Mouse (Mus musculus) lung, postnatal 0 days (tissue): ENCODE measurements around the gene Tgfbr1. TPM values are rescaled to one million over a fixed set of nuclear protein-coding genes. Genes with fewer than 3 reads are reported as not detected.
A peak's percentile ranks its signal among the peaks of the same experiment; 100 is the strongest.

Source experiments
- ATAC-seq: fragments of 200-750 bp; cut with Nextera tagmentation; 2 replicates; pipeline ENCODE4 v1.8.0; 2017; ENCODE audit warnings: moderate library complexity
- DNase-seq: peaks from one replicate; pipeline ENCODE4 v3.0.0-alpha.2; 2016; ENCODE audit warnings: low spot score
- H3K27ac ChIP-seq: fragments of 300-500 bp; sonication (generic); 2 replicates; pipeline ENCODE4 v1.5.1; 2014; ENCODE audit warnings: antibody characterized with exemption, mild to moderate bottlenecking, low read length, mixed read lengths
- H3K27me3 ChIP-seq: fragments of 300-500 bp; sonication (generic); replicated peaks from 2 replicates; pipeline ENCODE4 v1.6.1; 2014; ENCODE audit warnings: low read length, mixed read lengths; ENCODE audit not compliant: insufficient read depth
- H3K36me3 ChIP-seq: fragments of 300-500 bp; sonication (generic); 2 replicates; pipeline ENCODE4 v1.6.1; 2014; ENCODE audit warnings: low read length, mixed read lengths; ENCODE audit not compliant: insufficient read depth
- H3K4me1 ChIP-seq: fragments of 300-500 bp; sonication (generic); 2 replicates; pipeline ENCODE4 v1.6.1; 2014; ENCODE audit warnings: antibody characterized with exemption, low read depth, low read length, mixed read lengths; ENCODE audit not compliant: insufficient read depth
- H3K4me2 ChIP-seq: fragments of 300-500 bp; sonication (generic); replicated peaks from 2 replicates; pipeline ENCODE4 v1.6.1; 2014; ENCODE audit warnings: low read depth, mild to moderate bottlenecking, low read length, moderate library complexity, mixed read lengths
- H3K4me3 ChIP-seq: fragments of 300-500 bp; sonication (generic); 2 replicates; pipeline ENCODE4 v1.5.1; 2014; ENCODE audit warnings: low read depth, low read length
- H3K9ac ChIP-seq: fragments of 300-500 bp; sonication (generic); replicated peaks from 2 replicates; pipeline ENCODE4 v1.6.1; 2014; ENCODE audit warnings: low read depth, mild to moderate bottlenecking
- H3K9me3 ChIP-seq: fragments of 300-500 bp; sonication (generic); 2 replicates; pipeline ENCODE4 v1.6.1; 2016; ENCODE audit warnings: low read length, mixed read lengths
- CTCF ChIP-seq: IDR thresholded peaks from 2 replicates; pipeline ENCODE4 v1.5.1; 2016; ENCODE audit warnings: antibody characterized with exemption, mild to moderate bottlenecking
- EP300 ChIP-seq: IDR thresholded peaks from 2 replicates; pipeline ENCODE4 v1.6.1; 2016; ENCODE audit warnings: antibody characterized with exemption, mild to moderate bottlenecking, control low read depth
- WGBS: fragments of 180-500 bp; shearing (Covaris S2); extraction: QIAGEN DNeasy Blood & Tissue Kit; methylation state at CpG from one replicate; pipeline ENCODE4 v1.1.7; 2014; 5-methylcytosine and 5-hydroxymethylcytosine counted together
- polyA plus RNA-seq: library from polyadenylated mRNA; unstranded; fragments of >200 nt; fragmentation: Nextera tagmentation; extraction: Ambion mirVana; gene quantifications from 2 replicates; pipeline ENCODE4 v1.2.1, GENCODE M21; 2015

The Tgfbr1 gene
- polyA plus RNA-seq, 1 experiment from 2014 or later, result 12.8 TPM

DNA sequence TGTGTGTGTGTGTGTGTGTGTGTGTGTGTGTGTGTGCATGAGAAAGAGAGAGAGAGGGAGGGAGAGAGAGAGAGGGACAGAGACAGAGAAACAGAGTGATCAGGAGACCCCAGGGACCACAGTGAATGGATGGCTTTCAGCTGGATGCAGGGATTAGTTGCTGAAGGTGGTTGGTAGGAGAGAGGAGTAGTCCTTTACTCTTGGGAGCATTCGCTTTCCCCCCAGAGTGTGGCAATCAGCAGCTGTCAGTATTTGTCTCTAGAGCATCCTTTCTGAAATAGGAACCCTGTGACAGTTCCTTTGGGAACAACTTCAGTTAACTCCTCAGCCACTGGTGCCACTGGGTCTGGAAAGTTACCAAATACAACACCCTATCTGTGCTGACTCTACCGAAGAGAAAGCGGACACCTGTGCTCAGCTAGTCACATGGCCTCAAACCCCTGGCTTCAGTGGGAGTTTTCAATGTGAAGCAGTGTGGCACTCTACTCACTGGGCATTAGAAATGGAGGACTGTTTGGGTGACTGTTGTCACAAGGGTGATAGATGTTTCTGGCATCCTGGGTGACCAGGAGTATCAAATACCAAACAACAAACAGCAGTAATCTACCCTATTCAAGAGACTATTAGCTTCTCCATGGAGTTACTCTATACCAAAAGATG lies 16.0 kb upstream of the Tgfbr1 start:
- WGBS, result 55% methylated on average over 3 of the region's 3 CpGs
- Histone ChIP-seq H3K27ac (no peak overlapping the region), H3K4me2 (no peak overlapping the region), H3K4me1 (no peaks in the 10 kb centered on the region), H3K9ac (no peak overlapping the region), H3K9me3 (no peaks in the 10 kb centered on the region), H3K27me3 (no peaks in the 10 kb centered on the region), H3K4me3 (no peak overlapping the region), H3K36me3 (no peaks in the 10 kb centered on the region)
- ATAC-seq, result no peak
- DNase-seq, result no peak
- TF ChIP-seq EP300 (no peak), CTCF (no peak)

DNA sequence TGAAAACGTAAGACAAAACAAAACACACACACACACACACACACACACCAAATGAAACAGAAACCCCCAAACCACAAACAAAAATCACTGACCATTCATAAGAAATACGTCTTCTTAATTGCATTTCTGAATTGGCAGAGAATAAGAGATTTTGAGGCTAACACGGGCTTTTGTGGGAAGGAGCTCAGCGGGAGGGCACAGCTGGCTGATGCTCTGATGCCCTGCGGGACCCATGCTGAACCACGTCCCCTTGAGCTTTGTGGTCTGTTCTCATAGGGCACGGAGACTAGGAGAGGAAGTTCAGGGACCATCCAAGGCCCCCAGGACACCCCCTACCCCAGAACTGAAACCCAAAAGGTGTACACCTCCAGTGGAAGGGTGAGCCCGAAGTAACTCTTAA lies 10.4 kb upstream of the Tgfbr1 start:
- 47% methylated on average over 8 of the region's 8 CpGs for WGBS
- H3K27me3 ChIP-seq, result no peaks in the 10 kb centered on the region
- no peak overlapping the region for H3K27ac ChIP-seq
- H3K36me3 ChIP-seq, result no peaks in the 10 kb centered on the region
- no peaks in the 10 kb centered on the region for H3K9me3 ChIP-seq
- no peak overlapping the region for H3K4me3 ChIP-seq
- no peak overlapping the region for H3K9ac ChIP-seq
- TF ChIP-seq EP300, result no peak
- TF ChIP-seq CTCF, result no peak
- no peaks in the 10 kb centered on the region for H3K4me1 ChIP-seq
- no peak overlapping the region for H3K4me2 ChIP-seq
- DNase-seq (no peak), ATAC-seq (no peak)

DNA sequence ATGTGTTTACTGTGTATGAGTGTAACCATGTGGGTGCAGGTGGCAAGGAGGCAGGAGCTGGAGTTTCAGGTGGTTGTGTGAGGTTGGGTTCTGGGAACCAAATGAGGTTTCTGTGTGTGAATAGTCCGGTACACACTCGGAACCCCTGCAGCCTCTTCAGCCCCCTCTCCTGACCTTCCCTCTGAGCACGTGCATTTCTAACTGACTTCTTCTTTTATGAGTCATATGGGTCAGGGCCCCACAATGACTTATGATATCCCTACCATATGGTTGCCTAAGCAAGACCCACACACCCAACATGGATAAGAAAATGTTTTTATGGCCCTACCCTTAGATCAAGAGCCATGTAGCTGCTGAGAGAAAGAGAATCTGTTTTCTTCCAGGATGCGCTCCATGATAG lies 6.0 kb upstream of the Tgfbr1 start:
- H3K4me3 ChIP-seq, result no peak overlapping the region
- 74% methylated on average over 4 of the region's 4 CpGs for WGBS

DNA sequence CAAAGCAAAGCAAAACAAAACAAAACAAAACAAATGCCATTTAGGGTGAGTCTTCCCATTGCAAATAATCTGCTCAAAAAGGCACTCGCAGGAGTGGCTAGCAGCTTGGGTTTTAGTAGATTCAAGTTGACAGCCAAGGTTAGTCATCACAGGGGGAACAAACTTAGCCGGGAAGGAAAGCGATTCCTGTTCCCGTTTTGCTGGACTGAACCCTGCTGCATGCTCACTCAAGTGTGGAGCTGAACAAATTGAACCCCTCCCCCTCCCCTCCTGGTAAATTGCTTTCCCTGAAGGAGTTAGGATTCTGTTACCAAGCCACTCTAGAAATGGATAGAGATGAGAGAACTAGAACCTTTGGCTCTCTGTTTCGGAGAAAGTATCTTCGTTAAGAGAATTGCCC lies 3.3 kb upstream of the Tgfbr1 start:
- DNase-seq (peak; percentile 15), ATAC-seq (no peak)
- TF ChIP-seq EP300, result no peak
- no peak for TF ChIP-seq CTCF
- H3K27me3 ChIP-seq, result no peaks in the 10 kb centered on the region
- H3K4me2 ChIP-seq, result no peak overlapping the region
- no peak overlapping the region for H3K9ac ChIP-seq
- no peaks in the 10 kb centered on the region for H3K9me3 ChIP-seq
- no peak overlapping the region for H3K4me3 ChIP-seq
- no peaks in the 10 kb centered on the region for H3K36me3 ChIP-seq
- H3K4me1 ChIP-seq, result peaks cover 3% of the 10 kb centered on the region; the same call in 1 of the 2 replicates
- no peak overlapping the region for H3K27ac ChIP-seq
- 38% methylated on average over 6 of the region's 6 CpGs for WGBS

More for the DNA sequence above, 6.0 kb upstream of the Tgfbr1 start:
- no peak for DNase-seq
- Histone ChIP-seq H3K27ac (no peak overlapping the region), H3K4me1 (no peaks in the 10 kb centered on the region), H3K9me3 (no peaks in the 10 kb centered on the region), H3K9ac (no peak overlapping the region), H3K4me2 (no peak overlapping the region), H3K27me3 (no peaks in the 10 kb centered on the region), H3K36me3 (no peaks in the 10 kb centered on the region)
- ATAC-seq, result no peak
- TF ChIP-seq EP300 (no peak), CTCF (no peak)

DNA sequence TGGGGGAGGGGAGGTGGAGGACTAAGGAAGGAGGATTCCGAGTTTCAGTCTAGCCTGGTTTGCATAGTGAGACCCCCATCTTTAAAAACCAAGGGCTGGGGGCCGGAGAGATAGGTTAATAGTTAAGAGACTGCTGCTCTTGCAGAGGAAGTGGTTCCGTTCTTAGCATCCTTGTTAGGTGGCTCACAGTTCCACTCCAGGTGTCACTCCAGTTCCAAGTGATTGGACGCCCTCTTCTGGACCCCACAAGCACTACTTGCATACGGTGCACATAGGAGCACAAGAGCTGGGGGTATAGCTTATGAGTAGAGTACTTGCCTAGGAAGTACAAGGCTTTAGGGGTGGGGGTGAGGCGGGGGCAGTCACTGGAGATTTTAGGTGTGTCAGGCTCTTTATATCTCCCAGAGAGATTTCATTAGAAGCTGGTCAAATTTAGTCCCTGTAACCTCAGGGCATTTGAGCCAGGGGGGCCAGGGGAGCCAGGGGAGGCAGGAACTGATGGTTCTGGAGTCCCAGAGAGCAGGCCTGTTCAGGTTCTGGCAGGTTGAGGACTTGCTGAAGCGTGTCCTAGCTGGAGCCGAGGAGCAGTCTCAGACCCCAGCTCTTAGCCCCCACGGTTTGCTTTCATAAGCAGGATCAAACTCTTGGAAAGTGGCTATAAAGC lies 1.5 kb upstream of the Tgfbr1 start:
- TF ChIP-seq EP300, result no peak
- TF ChIP-seq CTCF, result peak; percentile 75
- no peak overlapping the region for H3K9ac ChIP-seq
- DNase-seq, result peak; percentile 93
- H3K4me1 ChIP-seq, result peaks cover 3% of the 10 kb centered on the region; the same call in 1 of the 2 replicates
- WGBS, result 21% methylated on average over 9 of the region's 9 CpGs
- no peaks in the 10 kb centered on the region for H3K9me3 ChIP-seq
- no peak overlapping the region for H3K27ac ChIP-seq
- H3K4me3 ChIP-seq, result peak overlapping the region; percentile 83
- H3K4me2 ChIP-seq, result peak overlapping the region; percentile 96
- no peaks in the 10 kb centered on the region for H3K27me3 ChIP-seq
- no peaks in the 10 kb centered on the region for H3K36me3 ChIP-seq
- no peak for ATAC-seq

DNA sequence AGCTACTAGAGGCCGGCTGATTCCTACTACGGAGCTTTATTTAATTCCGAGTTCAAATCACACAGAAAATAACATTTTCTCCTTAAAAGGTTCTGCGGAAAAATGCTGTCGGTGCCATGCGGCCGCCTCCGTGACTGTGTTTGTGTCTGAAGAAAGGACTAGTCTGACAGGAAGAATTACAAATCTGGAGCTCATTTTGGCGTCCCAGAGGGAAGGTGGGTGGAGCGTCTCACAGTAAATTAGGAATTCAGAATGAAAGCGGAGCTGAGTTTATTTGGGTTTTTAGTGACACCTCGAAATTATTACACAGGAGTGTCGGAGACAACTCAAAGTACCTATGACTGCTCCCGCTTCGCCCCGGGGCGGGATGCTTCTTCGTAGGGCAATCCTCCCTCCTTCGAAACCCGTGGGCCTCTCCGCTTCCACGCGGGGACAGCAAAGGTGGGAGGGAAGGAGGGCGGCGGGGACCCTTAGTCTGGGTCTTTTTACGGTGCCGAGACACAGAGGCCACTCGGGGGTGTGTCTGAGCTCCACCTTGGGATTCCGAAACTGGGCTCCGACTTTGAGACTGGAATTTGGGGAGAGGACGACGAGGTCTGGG lies 861 bp upstream of the Tgfbr1 start:
- TF ChIP-seq CTCF (no peak), EP300 (no peak)
- Histone ChIP-seq H3K9me3 (no peaks in the 10 kb centered on the region), H3K27ac (peak overlapping the region; percentile 43), H3K9ac (peak overlapping the region; percentile 45), H3K4me1 (peaks cover 3% of the 10 kb centered on the region; the same call in 1 of the 2 replicates), H3K4me3 (peak overlapping the region; percentile 83), H3K36me3 (no peaks in the 10 kb centered on the region), H3K4me2 (peak overlapping the region; percentile 96), H3K27me3 (no peaks in the 10 kb centered on the region)
- no peak for ATAC-seq
- peak; percentile 66 for DNase-seq
- 1% methylated on average over 32 of the region's 32 CpGs for WGBS
